Mouse (Mus musculus): ENCODE measurements at regions not wholly inside any gene's neighbourhood (a gene's known extent, or its start where the extent isn't known, plus 50 kb on each side); places are given as distances from the start of the nearest gene placed in this dataset.

GRCm38 (mm10) chr6:91606634-91607215, 77.1 kb upstream of the Slc6a6 start:
- no peak for TF ChIP-seq CTCF (IDR thresholded peaks at IDR 0.05; ENCODE audit: insufficient read depth, low read length)
- TF ChIP-seq POLR2A (IDR thresholded peaks at IDR 0.05; ENCODE audit: borderline replicate concordance, extremely low read depth, low read depth, low read length), result no peak

All from lung, adult 2 months (tissue).